Mouse (Mus musculus) adrenal gland, adult (tissue): ENCODE measurements at regions not wholly inside any gene's neighbourhood (a gene's known extent, or its start where the extent isn't known, plus 50 kb on each side); places are given as distances from the start of the nearest gene placed in this dataset.
A peak's percentile ranks its signal among the peaks of the same experiment; 100 is the strongest.

Experiments
- DNase-seq, 2 experiments: peaks; one replicate each; pipeline ENCODE4 v3.0.0; 2022 to 2023; ENCODE audit warnings: low spot score in 1 of 2; ENCODE audit not compliant: inconsistent age in 2 of 2

- no peak for DNase-seq
Observed at GRCm38 (mm10) chr14:24939068-24939467, 452.1 kb downstream of the Rps24 start.

- peak; percentile 74 to 86 for DNase-seq
Observed at GRCm38 (mm10) chr14:24939476-24940200, 452.7 kb downstream of the Rps24 start.

GRCm38 (mm10) chr14:24945716-24946115 is 458.8 kb downstream of the Rps24 start:
- DNase-seq: no peak

DNA sequence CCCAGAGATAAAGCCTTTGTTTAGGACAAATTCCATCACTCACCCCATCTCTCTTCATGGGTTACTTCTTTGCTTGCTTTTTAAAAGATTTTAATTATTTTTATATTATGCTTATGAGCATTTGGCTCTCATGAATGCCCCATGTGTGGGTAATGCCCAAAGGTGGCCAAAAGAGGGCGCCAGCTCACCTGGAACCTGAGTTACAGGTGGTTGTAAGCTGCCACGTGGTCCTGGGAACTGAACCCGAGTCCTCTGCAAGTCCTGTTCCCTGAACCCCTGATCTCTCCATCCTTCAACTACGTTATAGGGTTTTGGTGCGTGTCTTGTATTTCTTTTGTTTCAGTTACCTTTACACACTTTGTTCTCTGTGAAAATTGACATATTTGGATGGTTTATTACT is 460.2 kb downstream of the Rps24 start:
- no peak for DNase-seq

DNA sequence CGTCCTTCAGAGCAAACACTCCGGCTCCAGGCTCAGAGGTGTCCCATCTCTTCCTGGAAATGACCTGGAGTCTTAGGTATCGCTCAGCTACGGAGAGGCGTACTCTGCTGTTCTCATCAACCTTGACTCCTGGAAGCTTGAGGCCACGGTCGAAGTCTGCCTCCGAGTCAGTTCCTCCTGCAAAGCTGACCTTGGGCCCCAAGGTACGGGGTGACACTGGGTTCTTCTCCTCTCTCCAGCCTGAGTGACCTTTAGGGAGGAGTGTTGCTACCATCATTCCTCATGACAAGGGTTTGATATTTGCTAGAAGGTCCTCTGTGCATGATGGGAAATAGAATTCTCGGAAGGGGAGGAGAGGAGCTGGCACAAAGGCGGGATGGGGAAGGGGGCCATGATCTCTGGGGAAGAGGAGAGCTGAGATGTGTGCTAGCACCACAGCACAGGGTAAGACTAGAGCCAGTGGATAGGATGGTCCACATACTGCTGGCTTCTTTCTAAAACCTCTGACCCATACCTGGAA is 469.0 kb downstream of the Rps24 start:
- DNase-seq: peak; percentile 68 to 71

DNA sequence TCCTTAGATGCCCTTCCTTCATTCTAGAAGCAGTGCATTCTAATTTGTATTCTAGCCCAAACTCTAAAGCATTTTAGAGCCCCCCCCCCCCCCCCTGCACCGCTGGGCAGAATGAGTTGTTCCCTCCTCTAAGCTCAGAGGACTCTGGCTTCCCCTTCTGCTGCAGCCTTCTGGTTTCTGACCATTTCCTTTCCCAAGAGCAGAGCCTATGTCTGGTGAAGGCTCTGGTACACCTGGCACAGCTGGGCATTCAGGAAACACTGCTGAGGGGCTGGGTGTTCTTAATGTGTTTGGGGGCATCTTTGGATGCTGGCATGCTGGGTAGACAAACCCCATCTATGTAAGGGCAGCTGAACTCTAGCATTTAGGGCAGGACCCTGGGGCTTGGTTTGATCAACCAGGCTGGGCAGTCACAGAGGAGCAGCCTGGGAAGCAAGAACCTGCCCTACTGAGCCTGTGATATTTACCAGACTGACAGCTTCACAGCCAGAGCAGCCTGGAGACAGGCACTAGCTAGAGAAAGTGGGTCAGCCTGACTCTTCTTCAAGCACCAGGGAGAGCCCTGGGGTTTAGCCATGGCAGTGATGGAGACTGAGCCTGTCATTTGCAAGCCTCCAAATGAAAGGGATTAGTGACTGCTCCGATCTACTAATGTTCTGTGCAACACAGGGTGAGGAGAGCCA is 469.7 kb downstream of the Rps24 start:
- peak; percentile 36 to 58 for DNase-seq

DNA sequence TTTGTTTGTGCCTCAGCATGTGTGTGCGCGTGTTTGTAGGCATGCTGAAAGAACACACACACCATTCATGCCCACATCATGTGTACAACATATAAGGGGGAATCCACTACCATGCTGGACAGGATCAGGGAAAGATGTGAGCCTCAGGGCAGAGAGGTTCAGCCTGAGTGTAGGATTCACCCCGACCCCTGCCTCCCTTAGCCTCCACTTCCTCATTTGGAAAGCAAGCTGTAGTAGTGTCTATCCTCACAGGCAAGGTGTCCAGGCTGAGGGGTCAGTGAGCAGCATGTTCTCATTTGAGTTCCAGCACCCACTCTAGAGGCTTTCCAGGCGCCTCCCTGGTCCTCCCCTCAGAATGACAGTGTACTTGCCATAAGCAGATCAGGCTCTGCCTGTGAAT is 470.5 kb downstream of the Rps24 start:
- no peak for DNase-seq

DNA sequence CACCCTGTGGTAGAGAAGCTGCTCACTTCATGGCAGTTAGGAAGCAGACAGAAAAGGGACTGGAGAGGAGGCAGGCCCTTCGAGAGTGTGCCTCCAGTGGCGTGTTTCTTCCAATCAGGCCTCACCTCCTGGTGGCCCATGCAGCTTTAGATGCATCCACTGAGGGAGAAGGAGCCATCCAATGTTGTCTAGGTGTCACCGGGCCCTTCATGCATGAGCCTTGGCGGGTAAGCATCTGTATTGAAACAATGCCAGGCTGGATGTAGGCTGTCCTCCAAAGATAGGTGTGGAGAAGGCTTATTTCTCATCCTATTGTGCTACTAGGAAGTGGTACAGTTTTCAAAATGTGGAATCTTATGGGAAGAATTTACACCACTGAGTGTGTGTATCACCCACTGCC is 471.9 kb downstream of the Rps24 start:
- DNase-seq: no peak

DNA sequence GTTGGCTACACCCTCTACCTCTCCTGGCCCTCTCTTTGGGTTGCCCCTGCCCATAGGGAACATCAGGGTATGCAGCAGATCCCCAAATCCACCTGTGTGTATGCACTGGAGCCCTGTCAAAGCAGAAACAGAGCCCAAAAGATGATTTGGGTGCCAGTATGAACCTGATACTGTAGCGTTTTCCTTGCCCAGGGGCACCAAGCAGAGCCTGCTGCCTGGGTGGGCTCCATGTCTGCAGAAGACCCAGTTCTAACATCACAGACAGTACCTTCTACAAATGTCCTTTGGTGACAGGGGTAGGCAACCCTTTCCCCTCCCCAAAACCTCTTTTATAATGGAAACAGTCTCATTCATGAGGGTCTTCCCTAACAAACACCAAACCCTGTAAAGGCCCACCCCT is 472.5 kb downstream of the Rps24 start:
- DNase-seq: no peak

GRCm38 (mm10) chr14:24960082-24960482 is 473.2 kb downstream of the Rps24 start:
- peak; percentile 61 to 85 for DNase-seq

GRCm38 (mm10) chr14:24960875-24961274 is 473.9 kb downstream of the Rps24 start:
- DNase-seq: peak in 1 of 2 experiments; percentile 37

DNA sequence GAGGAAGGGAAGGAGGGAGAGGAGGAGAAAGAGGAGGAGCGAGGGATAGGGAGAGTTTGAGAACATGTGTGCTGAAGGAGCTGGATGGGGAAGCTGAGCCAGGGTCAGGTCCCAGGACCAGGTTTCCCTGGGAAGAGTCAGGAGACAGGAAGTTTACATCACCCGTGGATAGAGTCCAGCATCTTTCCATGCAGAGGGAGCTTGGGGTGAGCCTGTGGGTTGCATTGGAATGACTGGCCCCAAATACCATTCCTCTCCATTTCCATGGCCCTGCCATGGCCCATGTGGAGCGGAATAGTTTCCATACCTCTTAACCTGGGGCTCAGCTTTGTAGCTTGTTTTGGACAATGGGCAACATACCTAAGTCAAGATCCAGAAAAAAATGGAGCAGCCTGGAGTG is 474.8 kb downstream of the Rps24 start:
- no peak for DNase-seq

GRCm38 (mm10) chr14:24969584-24969983 is 482.7 kb downstream of the Rps24 start:
- DNase-seq: no peak

GRCm38 (mm10) chr14:24972357-24972756 is 485.4 kb downstream of the Rps24 start:
- DNase-seq: no peak

DNA sequence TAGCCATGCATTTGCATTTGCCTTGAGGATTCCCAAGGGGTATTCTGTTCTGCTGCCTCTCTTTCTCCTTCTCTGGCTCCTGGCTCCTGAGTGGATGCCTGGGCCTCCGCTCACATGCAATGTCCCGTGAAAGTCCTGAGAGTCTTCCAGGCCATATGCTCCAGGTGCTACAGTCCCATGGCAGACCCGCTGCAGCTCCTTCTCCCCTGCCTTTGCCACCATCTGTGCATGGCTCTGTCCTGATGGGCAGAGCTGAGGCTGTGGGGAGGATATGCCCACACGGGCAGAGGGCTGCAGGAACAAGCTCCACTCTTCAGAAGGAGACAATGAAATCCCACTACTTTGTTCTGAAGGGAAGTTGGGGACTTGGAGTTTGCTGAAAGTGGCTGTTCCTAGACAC is 485.9 kb upstream of the Zmiz1 start:
- DNase-seq: no peak

- no peak for DNase-seq
Observed at GRCm38 (mm10) chr14:24973591-24973990, 485.4 kb upstream of the Zmiz1 start.

- DNase-seq: no peak
Observed at GRCm38 (mm10) chr14:24982489-24982888, 476.5 kb upstream of the Zmiz1 start.

GRCm38 (mm10) chr14:24983279-24983678 is 475.7 kb upstream of the Zmiz1 start:
- no peak for DNase-seq

DNA sequence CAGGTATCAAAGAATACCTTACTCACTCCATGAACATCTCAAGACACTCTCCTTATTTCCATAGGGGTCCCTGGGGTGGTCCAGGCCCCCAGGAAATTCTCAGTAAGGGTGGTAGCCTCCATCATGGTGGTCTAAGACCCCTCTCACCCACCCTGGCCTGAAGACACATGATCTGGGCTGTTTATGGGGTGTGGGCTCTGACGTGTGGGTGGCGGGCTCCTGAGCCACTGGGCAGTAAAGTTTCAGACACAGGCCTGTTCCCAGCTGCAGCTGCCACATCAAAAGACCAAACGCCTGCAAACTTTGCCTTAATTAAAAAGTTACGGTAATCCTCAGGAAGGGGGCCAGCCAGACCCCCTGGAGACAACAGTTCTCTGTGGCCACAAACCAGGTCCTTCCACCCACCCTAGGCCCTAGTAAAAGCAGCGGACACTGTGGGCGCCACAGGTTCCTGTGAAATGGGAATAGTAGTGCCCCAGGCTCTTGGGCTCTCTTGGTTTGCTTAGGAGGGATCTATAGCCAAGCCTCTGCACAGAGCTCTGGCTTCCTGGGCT is 473.1 kb upstream of the Zmiz1 start:
- DNase-seq: no peak

GRCm38 (mm10) chr14:24986404-24986803 is 472.6 kb upstream of the Zmiz1 start:
- no peak for DNase-seq

- DNase-seq: no peak
Observed at GRCm38 (mm10) chr14:24993751-24994658, 465.0 kb upstream of the Zmiz1 start.
